In genomic region chr15:101833131-101833530, GRCm38 (mm10) we compare ENCODE assay signal across 43 mouse cellular contexts. TPM values are rescaled to one million over a fixed set of nuclear protein-coding genes. Genes with fewer than 3 reads are reported as not detected.
"Had no signal": no experiment of that assay in that cellular context is flagged by ENCODE, and none has a peak within 500 bp of the region (broad histone marks: within the 10 kb centered on the region; RNA-seq: fewer than 3 reads in every experiment).

No protein-coding gene starts in this region.

- H3K9me3 ChIP-seq: heart, embryonic 13.5 days; heart, embryonic 15.5 days; hindbrain, embryonic 10.5 days; hindbrain, embryonic 12.5 days; kidney, embryonic 15.5 days; limb, embryonic 13.5 days; limb, embryonic 15.5 days; liver, embryonic 12.5 days had no signal

- H3K4me3 ChIP-seq: heart, adult 2 months; heart, embryonic 13.5 days; heart, embryonic 15.5 days; hindbrain, embryonic 10.5 days; hindbrain, embryonic 12.5 days; kidney, embryonic 15.5 days; limb, embryonic 13.5 days; limb, embryonic 15.5 days; liver, embryonic 12.5 days had no signal

- H3K4me2 ChIP-seq: heart, embryonic 11.5 days; heart, embryonic 13.5 days; heart, embryonic 15.5 days; hindbrain, embryonic 12.5 days; hindbrain, embryonic 14.5 days; kidney, embryonic 15.5 days; limb, embryonic 13.5 days; limb, embryonic 15.5 days; liver, embryonic 12.5 days had no signal

- H3K27ac ChIP-seq: heart, adult 2 months; heart, embryonic 13.5 days; heart, embryonic 15.5 days; hindbrain, embryonic 10.5 days; hindbrain, embryonic 12.5 days; hindbrain, embryonic 14.5 days; kidney, embryonic 15.5 days; kidney, postnatal 0 days; limb, embryonic 13.5 days; limb, embryonic 15.5 days; liver, embryonic 12.5 days; liver, embryonic 14.5 days had no signal

- H3K36me3 ChIP-seq: heart, embryonic 13.5 days; heart, embryonic 15.5 days; hindbrain, embryonic 10.5 days; hindbrain, embryonic 12.5 days; kidney, embryonic 15.5 days; limb, embryonic 13.5 days; limb, embryonic 15.5 days; liver, embryonic 12.5 days had no signal

- DNase-seq: gastrocnemius, postnatal 14 days; gastrocnemius, postnatal 36 days; heart, adult 11 months; heart, adult 2 months; heart, postnatal 14 days; heart, postnatal 4 days; kidney, adult 11 months; kidney, adult 2 months; kidney, adult 9 months; kidney, postnatal 14 days; kidney, postnatal 36 days; layer of hippocampus, adult 9-11 months; layer of hippocampus, postnatal 36 days; left cerebral cortex, postnatal 4 days had no signal

- H3K9ac ChIP-seq: heart, embryonic 13.5 days; heart, embryonic 15.5 days; hindbrain, embryonic 12.5 days; hindbrain, embryonic 14.5 days; kidney, embryonic 15.5 days; limb, embryonic 13.5 days; limb, embryonic 15.5 days; liver, embryonic 12.5 days; liver, embryonic 14.5 days had no signal

- ATAC-seq: hindbrain, embryonic 16.5 days; intestine, embryonic 16.5 days; liver, embryonic 12.5 days had no signal

- H3K4me1 ChIP-seq: heart, embryonic 13.5 days; heart, embryonic 15.5 days; hindbrain, embryonic 10.5 days; hindbrain, embryonic 12.5 days; limb, embryonic 13.5 days; limb, embryonic 15.5 days; liver, embryonic 12.5 days had no signal

- H3K27me3 ChIP-seq: hindbrain, embryonic 12.5 days; kidney, embryonic 15.5 days; limb, embryonic 15.5 days; liver, embryonic 12.5 days had no signal

RNA-seq across cellular contexts. Expression of gene Krt2, which starts 15.2 kb away (rescaled TPM):
- total RNA-seq: gastrocnemius, adult 18-20 months; gastrocnemius, adult 8-10 months; gastrocnemius, postnatal 14 days; gastrocnemius, postnatal 36 days; heart, adult 2 months; heart, postnatal 14 days; heart, postnatal 4 days; left cerebral cortex, postnatal 4 days; liver, adult 2 months had no signal
- polyA plus RNA-seq: gonadal fat pad, adult 2 months; heart, adult 2 months; heart, embryonic 11.5 days; heart, embryonic 13.5 days; heart, embryonic 15.5 days; heart, postnatal 0 days; hindbrain, embryonic 10.5 days; hindbrain, embryonic 12.5 days; hindbrain, embryonic 14.5 days; intestine, embryonic 14.5 days; intestine, embryonic 16.5 days; kidney, adult 2 months; kidney, embryonic 15.5 days; kidney, postnatal 0 days; large intestine, adult 2 months; limb, embryonic 11.5 days; liver, adult 2 months; liver, embryonic 12.5 days; liver, embryonic 14.5 days had no signal

RNA-seq across cellular contexts. Expression of gene Krt1, which starts 17.5 kb away (rescaled TPM):
- total RNA-seq: gastrocnemius, adult 18-20 months; gastrocnemius, adult 8-10 months; gastrocnemius, postnatal 14 days; gastrocnemius, postnatal 36 days; heart, adult 2 months; heart, postnatal 4 days; liver, adult 2 months had no signal
- polyA plus RNA-seq: liver, adult 2 months had no signal

RNA-seq across cellular contexts. Expression of gene Krt73, which starts 31.0 kb away (rescaled TPM):
- total RNA-seq: gastrocnemius, adult 18-20 months; gastrocnemius, adult 8-10 months; gastrocnemius, postnatal 14 days; gastrocnemius, postnatal 36 days; heart, adult 2 months; heart, postnatal 14 days; heart, postnatal 4 days; liver, adult 2 months had no signal
- polyA plus RNA-seq: gonadal fat pad, adult 2 months; heart, adult 2 months; heart, embryonic 11.5 days; heart, embryonic 13.5 days; heart, embryonic 15.5 days; heart, postnatal 0 days; hindbrain, embryonic 10.5 days; intestine, embryonic 14.5 days; intestine, embryonic 16.5 days; kidney, adult 2 months; kidney, embryonic 15.5 days; kidney, postnatal 0 days; large intestine, adult 2 months; limb, embryonic 11.5 days; limb, embryonic 13.5 days; liver, adult 2 months; liver, embryonic 12.5 days; liver, embryonic 14.5 days had no signal

RNA-seq across cellular contexts. Expression of gene Krt77, which starts 36.4 kb away (rescaled TPM):
- total RNA-seq: gastrocnemius, adult 18-20 months; gastrocnemius, adult 8-10 months; gastrocnemius, postnatal 14 days; gastrocnemius, postnatal 36 days; heart, postnatal 14 days; heart, postnatal 4 days; liver, adult 2 months had no signal
- polyA plus RNA-seq: gonadal fat pad, adult 2 months; heart, adult 2 months; heart, embryonic 11.5 days; heart, embryonic 13.5 days; heart, postnatal 0 days; hindbrain, embryonic 10.5 days; hindbrain, embryonic 12.5 days; intestine, embryonic 14.5 days; kidney, adult 2 months; kidney, postnatal 0 days; large intestine, adult 2 months; limb, embryonic 11.5 days; liver, adult 2 months; liver, embryonic 12.5 days had no signal

RNA-seq across cellular contexts. Expression of gene Krt72, which starts 46.9 kb away (rescaled TPM):
- total RNA-seq: gastrocnemius, adult 18-20 months; gastrocnemius, adult 8-10 months; gastrocnemius, postnatal 14 days; gastrocnemius, postnatal 36 days; heart, adult 2 months; heart, postnatal 14 days; heart, postnatal 4 days; layer of hippocampus, adult 18-20 months; layer of hippocampus, adult 8-10 months; layer of hippocampus, postnatal 14 days; layer of hippocampus, postnatal 36 days; left cerebral cortex, adult 18-20 months; left cerebral cortex, adult 8-10 months; left cerebral cortex, postnatal 10 days; left cerebral cortex, postnatal 25 days; left cerebral cortex, postnatal 4 days; liver, adult 2 months had no signal
- polyA plus RNA-seq: gonadal fat pad, adult 2 months; heart, adult 2 months; heart, embryonic 11.5 days; heart, embryonic 13.5 days; heart, embryonic 15.5 days; heart, postnatal 0 days; hindbrain, embryonic 10.5 days; hindbrain, embryonic 12.5 days; hindbrain, embryonic 14.5 days; intestine, embryonic 14.5 days; intestine, embryonic 16.5 days; kidney, adult 2 months; kidney, embryonic 15.5 days; kidney, postnatal 0 days; large intestine, adult 2 months; limb, embryonic 11.5 days; liver, adult 2 months; liver, embryonic 12.5 days; liver, embryonic 14.5 days had no signal
